Mouse (Mus musculus) layer of hippocampus, adult 2 months (tissue): ENCODE results near the gene Olfr818. TPM values are rescaled to one million over a fixed set of nuclear protein-coding genes. Genes with fewer than 3 reads are reported as not detected.
"Not testable (repeated sequence)": the region's sequence is repeated elsewhere in the genome, so short reads cannot be mapped to it uniquely, and the experiment has no call there.

Source experiments
- DNase-seq, 2 experiments: peaks; one replicate each; pipeline ENCODE4 v3.0.0; 2022; ENCODE audit warnings: low spot score in 2 of 2
- H3K27ac ChIP-seq: fragments of 200-600 bp; 2 replicates; pipeline ENCODE4 v1.8.1; 2022
- H3K4me3 ChIP-seq: fragments of 200-600 bp; 2 replicates; pipeline ENCODE4 v1.8.1; 2022; ENCODE audit warnings: mild to moderate bottlenecking
- CTCF ChIP-seq: fragments of 200-600 bp; conservative IDR thresholded peaks from 2 replicates; pipeline ENCODE4 v1.8.1; 2022; ENCODE audit warnings: antibody characterized with exemption, mild to moderate bottlenecking, moderate library complexity
- long read RNA-seq, 2 experiments: library from polyadenylated mRNA; stranded (forward); transcript quantifications; one replicate each; pipeline ENCODE4 v2.0.0; 2021; ENCODE audit warnings: borderline mapping rate in 2 of 2
- total RNA-seq, 2 experiments: library from RNA; stranded (reverse); gene quantifications; 2 replicates each; pipeline ENCODE4 v1.2.3; 2021

Gene Olfr818
- not detected for total RNA-seq
- long read RNA-seq, experiment 1 = 0 reads
- long read RNA-seq, experiment 2 = 0 reads

GRCm38 (mm10) chr10:129949000-129949399 is at the start of gene Olfr818:
Gene Olfr818 (minus strand): TSS chr10:129949100.
- no peak within 1 kb of the TSS for H3K27ac ChIP-seq
- no peak for DNase-seq
- H3K4me3 ChIP-seq = no peak within 1 kb of the TSS
- no peak for TF ChIP-seq CTCF

GRCm38 (mm10) chr10:129984962-129985361 is 36.1 kb upstream of the Olfr818 start, which contains the start of gene Gm10310:
Gene Gm10310 (minus strand): TSS chr10:129985062.
- DNase-seq, H3K4me3 ChIP-seq, H3K27ac ChIP-seq: not testable (repeated sequence)

GRCm38 (mm10) chr10:129981867-129982266 is 33.0 kb upstream of the Olfr818 start:
- H3K4me3 ChIP-seq, H3K27ac ChIP-seq, DNase-seq: not testable (repeated sequence)

- H3K27ac ChIP-seq, DNase-seq, H3K4me3 ChIP-seq: not testable (repeated sequence)
Observed at GRCm38 (mm10) chr10:129976040-129976439, 27.1 kb upstream of the Olfr818 start, which contains the start of gene Olfr247. Gene Olfr247 (minus strand): TSS chr10:129976140.

- DNase-seq, H3K4me3 ChIP-seq, H3K27ac ChIP-seq: not testable (repeated sequence)
Observed at GRCm38 (mm10) chr10:129972994-129973393, 24.1 kb upstream of the Olfr818 start.

GRCm38 (mm10) chr10:129967166-129967565 is 18.3 kb upstream of the Olfr818 start, which contains the start of gene Olfr819:
Gene Olfr819 (minus strand): TSS chr10:129967266.
- not testable (repeated sequence) for DNase-seq, H3K4me3 ChIP-seq, H3K27ac ChIP-seq

GRCm38 (mm10) chr10:129966232-129966631 is 17.3 kb upstream of the Olfr818 start:
- DNase-seq, H3K4me3 ChIP-seq, H3K27ac ChIP-seq: not testable (repeated sequence)

- no peak for DNase-seq
- no peak within 1 kb of the TSS for H3K4me3 ChIP-seq
- TF ChIP-seq CTCF = no peak
- H3K27ac ChIP-seq = no peak within 1 kb of the TSS
Observed at GRCm38 (mm10) chr10:129915497-129915896, 33.4 kb downstream of the Olfr818 start, which contains the start of gene Olfr816. Gene Olfr816 (minus strand): TSS chr10:129915597.

- not testable (repeated sequence) for H3K4me3 ChIP-seq, H3K27ac ChIP-seq, DNase-seq
Observed at GRCm38 (mm10) chr10:129905767-129906166, 43.1 kb downstream of the Olfr818 start, which contains the start of gene Olfr815. Gene Olfr815 (minus strand): TSS chr10:129905867.

Other genes with a start within 250 kb of the Olfr818 start
- gene Olfr804, start 245.9 kb downstream of the Olfr818 start, total RNA-seq = not detected
- not detected for gene Olfr805, start 219.7 kb downstream of the Olfr818 start, total RNA-seq
- gene Olfr806, start 207.2 kb downstream of the Olfr818 start, total RNA-seq = not detected
- not detected for gene Olfr807, start 191.3 kb downstream of the Olfr818 start, total RNA-seq
- not detected for gene Olfr808, start 183.6 kb downstream of the Olfr818 start, total RNA-seq
- not detected for gene Olfr809, start 174.5 kb downstream of the Olfr818 start, total RNA-seq
- gene Olfr810, start 154.2 kb downstream of the Olfr818 start, total RNA-seq = not detected
- gene Olfr811, start 144.7 kb downstream of the Olfr818 start, total RNA-seq = not detected
- gene Olfr812, start 103.0 kb downstream of the Olfr818 start, total RNA-seq = not detected
- not detected for gene Olfr813, start 93.7 kb downstream of the Olfr818 start, total RNA-seq
- not detected for gene Olfr814, start 69.2 kb downstream of the Olfr818 start, total RNA-seq
- gene Olfr815, start 43.2 kb downstream of the Olfr818 start, total RNA-seq = not detected
- gene Olfr816, start 33.5 kb downstream of the Olfr818 start, total RNA-seq = not detected
- gene Olfr819, start 18.2 kb upstream of the Olfr818 start, total RNA-seq = not detected
- not detected for gene Olfr247, start 27.0 kb upstream of the Olfr818 start, total RNA-seq
- not detected for gene Gm10310, start 36.0 kb upstream of the Olfr818 start, total RNA-seq
- gene Olfr820, start 63.5 kb upstream of the Olfr818 start, total RNA-seq = not detected
- gene Olfr821, start 81.2 kb upstream of the Olfr818 start, total RNA-seq = not detected
- gene Olfr822, start 122.1 kb upstream of the Olfr818 start, total RNA-seq = not detected
- not detected for gene Olfr823, start 166.3 kb upstream of the Olfr818 start, total RNA-seq
- gene Olfr824, start 180.9 kb upstream of the Olfr818 start, total RNA-seq = not detected
- not detected for gene Olfr825, start 217.7 kb upstream of the Olfr818 start, total RNA-seq
- gene Olfr826, start 235.1 kb upstream of the Olfr818 start, total RNA-seq = not detected